Mouse (Mus musculus) liver, embryonic 13.5 days (tissue): ENCODE results near the gene Spo11. TPM values are rescaled to one million over a fixed set of nuclear protein-coding genes. Genes with fewer than 3 reads are reported as not detected.

Experiments used
- polyA plus RNA-seq: library from polyadenylated mRNA; unstranded; fragments of >200 nt; fragmentation: Nextera tagmentation; extraction: Ambion mirVana; gene quantifications from 2 replicates; pipeline ENCODE4 v1.2.1, GENCODE M21; 2015

The Spo11 gene
- polyA plus RNA-seq, 1 experiment from 2014 or later = 0.08 TPM

Other genes starting within 250 kb of the Spo11 start
- 2.2 and 2.6 TPM in 2 replicates for gene Bmp7, start 37.4 kb upstream of the Spo11 start, polyA plus RNA-seq
- 94.5 and 96.8 TPM in 2 replicates for gene Rae1, start 22.4 kb downstream of the Spo11 start, polyA plus RNA-seq
- 260 and 311 TPM in 2 replicates for gene Rbm38, start 42.8 kb downstream of the Spo11 start, polyA plus RNA-seq
- 0.02 and 0.05 TPM in 2 replicates for gene Ctcfl, start 141.8 kb downstream of the Spo11 start, polyA plus RNA-seq
- gene Pck1, start 175.3 kb downstream of the Spo11 start, polyA plus RNA-seq = 0.22 and 0.24 TPM in 2 replicates
- 0.73 and 0.87 TPM in 2 replicates for gene Zbp1, start 241.2 kb downstream of the Spo11 start, polyA plus RNA-seq